Mouse (Mus musculus) kidney, adult 2 months (tissue): ENCODE results near the gene Abtb2.

ENCODE experiments used
- CTCF ChIP-seq: fragments of 200-500 bp; conservative IDR thresholded peaks from 2 replicates; pipeline ENCODE4 v1.5.1; 2011; ENCODE audit warnings: low read depth, mild to moderate bottlenecking, control low read depth, low read length, moderate library complexity, mixed read lengths; ENCODE audit not compliant: insufficient read depth, insufficient read length
- POLR2A ChIP-seq: fragments of 200-500 bp; IDR thresholded peaks from one replicate; pipeline ENCODE4 v1.6.1; 2011; ENCODE audit warnings: low read depth, low read length, control low read depth

DNA sequence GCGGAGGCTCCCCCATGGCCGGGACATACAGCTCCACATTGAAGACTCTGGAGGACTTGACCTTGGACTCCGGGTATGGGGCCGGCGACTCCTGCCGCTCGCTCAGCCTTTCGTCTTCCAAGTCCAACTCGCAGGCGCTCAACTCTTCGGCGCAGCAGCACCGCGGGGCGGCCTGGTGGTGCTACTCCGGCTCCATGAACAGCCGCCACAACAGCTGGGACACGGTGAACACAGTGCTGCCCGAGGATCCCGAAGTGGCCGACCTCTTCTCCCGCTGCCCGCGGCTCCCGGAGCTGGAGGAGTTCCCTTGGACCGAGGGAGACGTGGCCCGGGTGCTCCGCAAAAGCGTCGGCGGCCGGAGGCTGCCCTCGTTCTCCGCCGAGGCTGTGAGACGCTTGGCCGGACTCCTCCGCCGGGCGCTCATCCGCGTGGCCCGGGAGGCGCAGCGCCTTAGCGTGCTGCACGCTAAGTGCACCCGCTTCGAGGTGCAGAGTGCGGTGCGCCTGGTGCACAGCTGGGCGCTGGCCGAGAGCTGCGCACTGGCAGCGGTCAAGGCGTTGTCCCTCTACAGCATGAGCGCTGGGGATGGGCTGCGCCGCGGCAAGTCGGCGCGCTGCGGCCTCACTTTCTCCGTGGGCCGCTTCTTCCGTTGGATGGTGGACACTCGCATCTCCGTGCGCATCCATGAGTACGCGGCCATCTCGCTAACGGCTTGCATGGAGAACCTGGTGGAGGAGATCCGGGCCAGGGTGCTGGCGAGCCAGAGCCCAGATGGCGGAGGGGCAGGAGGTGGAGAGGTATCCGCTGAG lies 807 bp downstream of the Abtb2 start:
- TF ChIP-seq CTCF (no peak), POLR2A (no peak)
